Mouse (Mus musculus) ES-Bruce4 (cell line): ENCODE measurements around the gene Rflna.

Experiments used
- CTCF ChIP-seq: IDR thresholded peaks from one replicate; pipeline ENCODE4 v1.8.1; 2011; ENCODE audit warnings: low read depth, low read length
- EP300 ChIP-seq: IDR thresholded peaks from 2 replicates; pipeline ENCODE4 v1.6.1; 2011; ENCODE audit warnings: low read depth, low read length; ENCODE audit not compliant: insufficient read depth
- POLR2A ChIP-seq: IDR thresholded peaks from one replicate; pipeline ENCODE4 v1.8.1; 2011; ENCODE audit warnings: low read length; ENCODE audit not compliant: insufficient read depth

DNA sequence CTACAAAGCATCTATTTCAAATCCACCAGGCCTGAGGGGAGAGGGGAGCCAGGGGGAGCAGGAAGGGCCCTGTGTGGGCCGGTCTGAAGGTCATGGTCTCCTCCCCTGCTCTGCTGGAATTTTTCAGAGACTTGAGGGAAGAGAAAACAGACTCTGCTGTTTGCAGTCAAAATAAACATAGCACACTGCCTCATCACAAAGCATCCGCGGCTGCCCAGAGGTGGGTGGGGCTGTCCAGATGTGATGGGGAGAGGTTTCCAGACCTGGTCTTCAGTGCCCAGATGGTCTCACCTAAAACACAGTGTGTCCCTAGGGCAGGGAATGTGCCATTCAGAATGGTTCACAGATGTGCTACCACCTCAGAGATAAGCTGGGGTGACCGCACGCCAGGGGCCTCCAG lies 43.4 kb downstream of the Rflna start:
- no peak for TF ChIP-seq CTCF
- no peak for TF ChIP-seq POLR2A
- no peak for TF ChIP-seq EP300
